Mouse (Mus musculus) erythroblast, adult 5-6 weeks (primary cell): ENCODE data around the gene Smim22. TPM values are rescaled to one million over a fixed set of nuclear protein-coding genes. Genes with fewer than 3 reads are reported as not detected.

Source experiments
- ATAC-seq: replicated peaks from 2 replicates; pipeline ENCODE4 v1.8.0; 2016; ENCODE audit warnings: moderate number of reproducible peaks, mild to moderate bottlenecking, moderate TSS enrichment, inconsistent platforms; ENCODE audit not compliant: poor library complexity, low FRiP score, severe bottlenecking
- total RNA-seq, 2 experiments: library from RNA; stranded (forward) in 1 of 2; stranded (reverse) in 1 of 2; fragments of 150-400 nt in 1 of 2; fragments of 200-764, 138-1000 nt in 1 of 2; gene quantifications; 2 replicates each; pipeline versions ENCODE4 v1.2.3 to v1.2.4; 2015 to 2017; ENCODE audit warnings: low replicate concordance in 2 of 2

Smim22 gene
- total RNA-seq, 2 experiments from 2014 or later, result not detected

DNA sequence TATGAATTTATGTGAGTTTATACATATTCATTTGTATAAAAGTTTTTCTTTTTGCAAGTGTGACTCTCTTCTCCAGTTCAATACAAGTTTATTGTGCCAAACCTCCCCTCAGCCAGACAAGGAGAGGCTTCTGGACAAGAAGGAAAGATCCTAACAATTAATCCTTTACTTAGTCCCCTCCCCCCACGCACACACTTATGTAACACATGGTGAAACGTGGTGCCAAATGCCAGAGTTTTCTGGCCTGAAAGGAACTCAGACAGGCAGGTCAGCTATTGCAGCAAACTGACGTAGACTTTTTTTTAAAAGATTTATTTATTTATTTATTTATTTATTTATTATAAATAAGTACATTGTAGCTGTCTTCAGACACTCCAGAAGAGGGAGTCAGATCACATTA lies 6.5 kb upstream of the Smim22 start:
- ATAC-seq, result no peak

DNA sequence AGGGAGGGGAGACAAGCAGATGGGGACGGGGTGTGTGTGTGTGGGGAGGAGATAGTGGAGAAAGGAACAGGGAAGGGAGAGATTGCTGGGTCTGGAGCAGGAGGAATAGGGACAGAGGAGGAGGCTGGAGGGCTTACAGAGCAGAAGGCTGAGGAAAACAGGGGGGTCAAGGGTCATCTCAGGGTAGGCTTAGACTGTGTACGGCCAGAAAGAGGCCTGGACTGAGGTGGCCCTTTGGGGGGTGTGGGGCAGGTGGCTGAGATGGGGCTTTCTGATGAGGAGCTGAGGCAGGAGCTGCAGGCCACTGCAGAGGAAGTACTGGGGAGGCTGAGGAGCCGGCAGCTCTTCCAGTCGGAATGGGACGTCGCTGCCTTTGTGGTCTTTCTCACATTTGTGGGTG lies 404 bp downstream of the Smim22 start:
- no peak for ATAC-seq

DNA sequence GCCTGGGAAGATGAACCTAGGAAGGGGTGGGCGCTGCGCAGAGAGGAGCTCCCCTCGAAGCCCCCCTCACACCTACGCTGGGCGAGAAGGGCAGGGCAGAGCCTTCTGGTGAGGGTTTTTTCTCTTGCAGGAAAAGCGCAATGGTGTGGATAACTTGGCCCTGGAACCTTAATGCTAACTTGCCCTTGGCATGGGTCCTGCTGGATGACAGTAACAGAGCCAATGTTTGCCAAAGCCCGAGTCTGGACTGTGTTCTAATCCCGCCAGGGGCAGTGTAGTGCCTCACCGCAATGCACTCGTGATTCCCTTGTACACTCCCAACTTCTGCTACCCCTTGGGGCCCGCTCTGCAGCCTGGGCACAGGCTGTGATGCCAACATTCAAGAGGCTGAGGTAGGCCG lies 988 bp downstream of the Smim22 start:
- no peak for ATAC-seq

DNA sequence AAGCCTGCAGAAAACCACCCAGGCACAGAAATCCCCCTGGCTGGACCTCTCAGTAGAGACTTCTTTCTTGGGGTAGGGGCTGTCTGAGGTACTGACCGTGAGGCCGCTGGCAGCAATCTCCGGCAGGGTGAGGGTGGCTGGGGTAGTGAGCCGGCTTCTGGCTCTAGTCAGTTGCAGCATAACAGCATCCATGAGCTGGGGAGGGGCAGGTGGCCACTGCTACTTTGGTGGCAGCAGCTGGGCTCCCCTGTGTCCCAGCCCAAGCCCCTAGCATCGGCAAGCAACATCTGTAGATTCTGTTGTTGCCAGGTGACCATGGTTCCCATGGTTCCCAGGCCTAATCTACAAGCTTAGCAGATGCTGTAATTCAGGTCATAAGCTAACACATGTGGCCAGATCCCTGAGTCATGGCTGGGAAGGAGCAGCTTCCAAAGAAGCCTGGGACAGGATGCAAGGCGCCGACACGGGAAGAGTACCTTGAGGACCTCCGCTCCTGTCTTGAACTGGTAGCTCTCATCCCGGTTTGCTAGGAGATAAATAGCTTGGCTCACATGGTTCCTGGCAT lies 3.4 kb downstream of the Smim22 start:
- ATAC-seq, result no peak

DNA sequence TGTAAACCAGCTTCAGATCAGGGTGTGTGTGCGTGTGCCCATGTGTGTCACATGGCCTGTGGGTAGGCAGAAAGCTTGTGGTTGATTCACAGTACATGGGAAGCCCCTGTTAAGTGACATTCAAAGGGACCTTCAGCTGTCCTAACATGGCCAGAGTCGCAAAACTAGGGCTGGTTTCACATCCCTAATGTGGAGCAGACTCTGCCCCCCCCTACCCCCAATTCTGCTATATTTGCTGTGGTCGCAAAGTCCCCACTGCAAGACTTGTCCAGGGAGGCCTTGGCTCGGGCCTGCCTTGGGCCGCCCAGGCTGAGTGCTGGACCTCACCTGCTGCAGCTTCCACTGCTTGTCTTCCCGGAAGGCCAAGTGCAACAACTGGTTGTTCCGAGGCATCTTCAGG lies 4.2 kb downstream of the Smim22 start:
- no peak for ATAC-seq

DNA sequence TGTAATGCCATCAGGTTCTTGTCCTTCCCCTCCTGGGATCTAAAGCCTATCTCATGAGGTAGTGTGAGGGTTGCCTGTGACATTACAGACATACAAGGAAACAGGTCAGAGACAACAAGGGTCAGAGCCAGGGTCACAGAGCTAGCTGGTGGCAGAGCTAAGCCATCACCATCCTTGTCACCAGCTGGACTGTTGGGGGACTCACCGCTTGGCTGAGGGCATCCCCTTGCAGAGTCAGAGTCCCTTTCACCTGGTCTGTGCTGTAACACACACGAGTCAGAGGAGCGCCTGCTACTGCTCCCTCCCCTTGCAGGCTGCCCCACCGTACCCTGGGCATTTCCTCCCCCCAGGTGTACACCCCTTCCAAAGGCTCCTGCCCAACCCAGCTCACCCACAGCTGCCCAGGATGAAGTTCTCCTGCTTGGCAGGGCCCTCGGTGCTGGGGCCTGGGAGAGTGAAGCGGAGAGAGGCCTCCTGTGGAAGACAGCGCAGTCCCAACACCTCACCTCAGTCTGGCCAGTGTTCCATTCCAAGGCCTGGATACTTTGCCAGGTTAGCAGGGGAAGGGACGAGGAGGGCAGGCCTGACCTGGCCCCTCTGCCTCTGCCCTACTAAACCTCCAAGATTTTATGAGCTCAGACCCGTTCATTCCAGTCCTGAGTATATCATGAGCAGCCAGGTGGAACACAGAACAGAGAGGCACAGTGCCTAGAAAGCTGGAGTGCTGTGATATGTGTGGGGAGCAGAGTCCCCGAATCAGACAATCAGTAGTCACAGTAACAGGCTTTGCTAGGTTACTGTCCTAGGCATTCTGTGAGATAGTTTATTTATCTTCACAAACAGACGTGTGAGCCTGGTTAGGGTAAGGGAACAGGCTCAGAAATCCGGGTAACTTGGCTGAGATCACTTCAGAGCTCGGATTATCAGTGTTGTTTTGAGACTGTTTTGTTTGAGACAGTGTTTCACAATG lies 5.2 kb downstream of the Smim22 start:
- ATAC-seq, result peak; percentile 24; the same call in 1 of the 2 replicates

DNA sequence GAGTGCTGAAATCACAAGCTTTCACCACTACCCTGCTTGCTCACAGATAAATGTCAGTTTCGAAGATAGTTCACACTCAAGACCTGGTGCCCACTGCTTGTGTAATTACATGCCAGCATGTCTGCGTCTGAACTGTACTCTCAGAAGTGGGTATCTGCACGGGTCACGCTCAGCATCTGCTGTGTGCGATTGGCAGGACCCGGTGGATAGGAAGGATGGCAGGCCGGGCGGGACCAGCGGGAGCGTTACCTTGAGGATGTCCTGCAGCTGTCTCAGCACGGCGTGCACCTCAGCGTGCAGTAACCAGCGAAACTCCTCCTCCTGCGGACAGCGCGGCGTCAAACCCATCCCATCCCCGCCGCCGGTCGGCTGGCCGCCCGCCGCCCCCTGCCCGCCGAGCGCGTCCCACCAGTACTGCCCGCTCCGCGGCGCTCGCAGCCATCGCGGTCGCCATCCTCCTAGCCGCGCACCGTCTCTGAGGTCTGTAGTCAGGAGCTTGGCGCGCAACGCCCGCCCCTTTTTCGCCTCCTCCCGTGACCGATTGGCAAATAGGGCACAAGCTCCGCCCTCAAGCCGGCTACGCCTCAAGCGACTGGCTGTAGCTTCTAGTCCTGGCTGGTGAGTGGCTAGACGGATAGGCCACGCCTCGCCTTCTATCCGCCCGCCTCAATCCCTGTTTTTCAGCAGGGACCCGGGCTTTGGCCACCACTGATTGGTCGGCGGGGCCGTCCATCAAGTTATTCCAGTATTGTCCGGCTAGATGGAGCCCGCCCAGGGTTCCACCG lies 6.2 kb downstream of the Smim22 start, which contains the start of gene Rogdi:
Rogdi (minus strand) TSS at position 500 of the 785 bp plus-strand sequence.
- peak; percentile 98 for ATAC-seq

DNA sequence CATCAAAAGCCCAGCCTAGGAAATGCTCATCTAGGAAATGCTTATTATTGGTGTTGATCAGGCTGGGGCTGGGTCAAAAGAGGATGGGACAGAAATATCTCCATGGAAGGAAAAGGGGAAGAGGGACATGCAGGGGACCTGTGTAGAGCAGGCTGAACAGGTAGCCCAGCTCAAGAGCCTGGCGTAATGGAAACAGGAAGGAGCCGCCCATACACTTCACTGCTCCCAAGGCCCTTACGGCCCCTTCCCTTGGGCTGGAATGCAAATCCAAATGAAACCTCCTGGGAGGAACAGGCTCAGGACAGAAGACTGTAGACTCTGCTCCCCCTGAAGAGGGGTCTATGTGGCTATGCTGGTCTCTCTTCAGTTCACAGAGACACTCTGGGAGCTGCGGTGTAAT lies 7.5 kb downstream of the Smim22 start:
- no peak for ATAC-seq

DNA sequence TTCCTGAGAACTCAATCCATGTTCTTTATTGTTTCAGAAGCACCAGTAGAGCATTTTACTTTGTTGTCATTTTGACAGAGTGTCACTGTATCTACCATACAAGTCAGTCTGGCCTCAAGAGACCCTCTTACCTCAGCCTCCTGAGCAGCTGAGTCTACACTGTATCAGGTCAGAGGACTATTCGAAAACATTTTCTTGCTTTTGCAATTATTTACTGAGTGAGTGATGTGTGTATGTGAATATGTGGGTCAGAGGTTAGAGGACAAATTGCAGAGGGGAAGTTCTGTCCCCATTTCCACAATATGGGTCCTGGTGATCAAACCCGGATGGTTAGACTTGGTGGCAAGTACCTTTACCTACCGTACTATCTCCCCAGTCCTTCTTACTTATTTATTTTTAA lies 16.9 kb downstream of the Smim22 start:
- no peak for ATAC-seq

GRCm38 (mm10) chr16:5029847-5030246 lies 22.8 kb downstream of the Smim22 start:
- ATAC-seq, result peak; percentile 48; the same call in 1 of the 2 replicates

- ATAC-seq, result no peak
These were observed 28.5 kb downstream of the Smim22 start for GRCm38 (mm10) chr16:5035591-5035990.

GRCm38 (mm10) chr16:5036649-5037234 lies 29.7 kb downstream of the Smim22 start:
- no peak for ATAC-seq

DNA sequence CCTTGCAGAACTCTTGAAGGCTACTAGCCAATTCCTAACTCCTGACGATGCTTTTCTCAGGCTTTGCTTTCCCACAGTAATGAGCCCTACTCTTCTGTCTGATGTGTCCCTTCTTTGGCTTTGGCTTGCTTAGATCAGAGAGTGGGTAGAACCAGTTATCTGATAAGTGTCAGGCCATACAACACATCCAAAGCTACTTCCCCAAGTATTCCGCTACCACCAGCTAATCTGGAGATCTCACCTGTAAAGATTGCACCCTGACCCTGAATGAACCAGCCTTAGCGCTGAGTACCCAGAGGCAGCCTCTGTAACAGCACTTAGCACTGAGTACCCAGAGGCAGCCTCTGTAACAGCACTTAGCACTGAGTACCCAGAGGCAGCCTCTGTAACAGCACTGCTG lies 38.2 kb downstream of the Smim22 start:
- no peak for ATAC-seq

DNA sequence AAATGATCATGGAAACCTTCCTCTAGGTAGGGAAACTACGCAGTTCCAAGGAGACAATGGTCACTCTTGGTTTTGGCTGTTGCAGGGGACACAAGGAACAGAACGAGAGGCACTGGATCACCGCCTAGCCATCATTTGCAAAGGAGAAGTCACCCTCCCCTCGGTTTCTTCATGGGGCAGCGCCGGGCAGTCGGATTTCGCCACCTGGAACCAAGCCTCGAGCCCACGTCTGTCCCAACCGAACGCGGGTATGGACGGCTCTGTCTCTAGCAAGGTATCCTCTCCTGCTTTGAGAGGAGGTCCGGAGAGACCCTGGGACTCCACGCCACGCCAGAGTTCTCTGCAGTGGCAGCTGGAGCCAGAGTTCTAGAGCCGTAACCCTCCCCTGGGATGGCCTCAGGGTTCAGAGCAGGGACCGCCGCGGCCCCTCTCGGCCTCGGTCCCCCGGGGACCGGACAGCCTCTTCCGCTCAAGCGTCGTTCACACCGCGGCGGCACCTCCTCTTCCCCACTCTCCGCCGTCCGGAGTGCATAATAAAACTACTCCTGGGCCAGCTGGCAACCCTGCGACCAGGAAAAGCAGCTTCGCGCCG lies 42.2 kb downstream of the Smim22 start:
- peak; percentile 61 for ATAC-seq

- peak; percentile 94 for ATAC-seq
These were observed 42.7 kb downstream of the Smim22 start, which contains the start of the genes Glyr1 and Ubn1 for GRCm38 (mm10) chr16:5049774-5050234. TSS of gene Glyr1 (minus strand) at chr16:5049863. TSS of gene Ubn1 (plus strand) at chr16:5050057.

- peak; percentile 61 for ATAC-seq
These were observed 43.4 kb downstream of the Smim22 start for GRCm38 (mm10) chr16:5050251-5051110.
